Mouse (Mus musculus) gastrocnemius, postnatal 14 days (tissue): ENCODE measurements at regions not wholly inside any gene's neighbourhood (a gene's known extent, or its start where the extent isn't known, plus 50 kb on each side); places are given as distances from the start of the nearest gene placed in this dataset.

ENCODE experiments used
- DNase-seq: peaks from one replicate; pipeline ENCODE4 v3.0.0; 2021; ENCODE audit warnings: mixed read lengths
- intact Hi-C: fragments of 180-260 bp; cut with DNase I; formaldehyde crosslinking; loops from one replicate; pipeline ENCODE4 v1.15.1; 2025; ENCODE audit warnings: low total_unique reads

DNA sequence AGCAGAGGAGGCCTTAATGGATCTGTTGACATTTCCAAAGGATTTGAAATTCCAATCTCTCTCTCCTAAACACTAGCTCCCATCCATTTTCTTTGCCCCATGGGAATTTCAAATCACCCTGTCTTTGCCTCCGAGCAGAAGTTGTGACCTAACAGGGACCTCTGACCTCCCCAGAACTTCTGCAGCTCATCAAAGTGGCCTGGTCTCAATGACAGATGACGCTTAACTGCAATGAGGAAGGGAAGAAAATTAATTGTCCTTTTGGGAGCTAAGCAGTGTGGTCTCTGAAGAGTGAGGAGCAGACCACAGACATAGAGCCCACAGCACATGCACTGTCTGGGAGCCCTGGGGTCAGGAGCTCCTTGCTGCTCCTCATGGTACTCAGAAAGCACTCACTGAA is 155.3 kb downstream of the Tox3 start:
- DNase-seq, result no peak
- intact Hi-C loops, result no loop called here

DNA sequence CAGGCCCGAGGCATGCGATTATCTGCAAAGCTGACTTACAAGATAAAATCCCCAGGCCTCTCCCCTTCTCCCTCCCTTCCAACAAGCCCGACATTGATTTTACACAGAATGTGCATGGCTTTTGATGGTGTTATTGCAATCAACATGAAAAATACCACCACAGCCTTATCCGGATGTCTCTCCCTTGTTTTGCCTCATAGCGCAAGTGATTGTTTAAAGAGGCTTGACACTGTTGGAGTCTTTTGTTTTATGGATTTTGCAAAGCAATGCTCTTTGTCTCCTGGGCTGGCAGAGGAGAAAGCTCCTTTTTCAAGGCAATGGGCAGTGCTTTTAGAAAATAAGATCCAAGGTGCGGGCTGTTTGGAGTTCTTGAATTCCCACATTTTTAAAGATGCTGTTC is 165.3 kb downstream of the Tox3 start:
- DNase-seq, result no peak
- intact Hi-C loops, result no loop called here

DNA sequence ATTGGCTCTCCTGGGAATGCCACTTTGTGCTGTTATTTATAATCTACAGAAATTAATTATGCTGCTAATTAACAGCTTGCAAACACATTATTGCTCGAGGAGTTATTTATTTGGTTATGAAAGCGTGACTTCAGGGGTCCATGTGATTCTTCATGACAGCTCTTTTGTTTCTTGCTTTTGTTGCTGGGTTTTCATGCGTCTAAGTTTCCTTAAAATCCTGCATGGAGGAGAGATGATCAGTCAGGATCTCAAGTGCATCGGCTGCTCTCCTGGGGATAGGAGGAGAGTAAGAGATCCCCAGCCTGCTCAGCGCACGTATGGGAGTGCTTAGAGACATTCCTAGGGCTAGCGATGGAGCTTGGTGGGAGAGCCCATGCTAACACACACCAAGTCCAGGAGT is 171.4 kb downstream of the Tox3 start:
- no peak for DNase-seq
- intact Hi-C loops, result no loop called here

DNA sequence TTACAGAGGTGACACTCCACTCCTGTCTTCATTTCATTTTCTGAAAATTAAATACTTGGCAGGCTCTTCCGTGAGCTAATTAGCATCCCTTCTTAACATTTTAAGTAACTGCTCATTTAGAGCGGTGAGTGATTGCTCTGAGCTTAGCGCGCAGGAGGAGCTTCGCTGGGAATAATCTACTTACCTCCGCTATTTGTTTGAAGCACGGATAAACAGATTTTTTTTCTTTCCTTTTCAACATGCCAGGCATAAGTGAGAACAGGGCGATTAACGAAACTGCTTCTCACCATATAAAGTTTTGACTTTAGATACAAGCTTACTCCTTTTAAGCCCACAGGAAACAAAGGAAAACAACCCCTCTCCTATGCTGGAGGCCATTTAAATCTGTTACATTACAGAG is 171.8 kb downstream of the Tox3 start:
- intact Hi-C loops, result no loop called here
- DNase-seq, result no peak

DNA sequence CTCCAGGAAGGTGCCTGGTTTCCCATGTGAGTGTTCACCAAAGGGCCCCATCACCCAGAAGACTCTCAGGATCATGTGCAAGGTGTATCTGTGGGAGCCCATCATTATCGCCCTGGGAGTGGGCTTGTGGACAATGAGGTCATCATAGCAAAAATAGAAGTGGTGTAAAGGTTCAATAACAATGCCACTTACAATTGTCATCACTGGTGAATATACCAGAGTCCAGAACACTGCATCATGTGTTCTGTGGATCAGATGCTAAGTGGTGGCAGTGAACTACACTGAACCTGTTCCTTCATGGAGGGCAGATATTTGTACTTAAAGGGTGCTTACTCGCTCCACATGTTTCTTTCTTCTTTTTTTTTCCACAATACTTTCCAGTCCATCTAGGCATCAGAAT is 181.5 kb downstream of the Tox3 start:
- no peak for DNase-seq
- intact Hi-C loops, result no loop called here

DNA sequence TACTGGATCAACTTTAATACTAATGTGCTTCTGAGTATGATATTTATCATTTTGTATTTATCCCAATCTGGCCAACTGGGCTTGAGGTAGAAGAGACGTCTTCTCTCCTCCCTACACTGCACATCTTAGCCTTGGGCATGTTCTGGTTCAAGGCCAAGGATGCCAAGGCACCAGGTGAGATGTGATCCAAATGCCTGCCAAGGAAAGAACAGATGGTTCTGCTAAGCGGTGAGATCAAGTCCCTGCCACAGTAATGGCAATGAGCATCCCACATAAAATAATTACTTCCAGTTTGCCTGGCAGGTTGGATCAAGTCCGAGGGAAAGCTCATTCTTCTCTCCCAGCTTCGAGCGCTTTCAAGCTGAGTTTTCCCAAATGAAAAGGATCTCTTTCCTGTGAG is 196.7 kb downstream of the Tox3 start:
- intact Hi-C loops, result no loop called here
- no peak for DNase-seq

DNA sequence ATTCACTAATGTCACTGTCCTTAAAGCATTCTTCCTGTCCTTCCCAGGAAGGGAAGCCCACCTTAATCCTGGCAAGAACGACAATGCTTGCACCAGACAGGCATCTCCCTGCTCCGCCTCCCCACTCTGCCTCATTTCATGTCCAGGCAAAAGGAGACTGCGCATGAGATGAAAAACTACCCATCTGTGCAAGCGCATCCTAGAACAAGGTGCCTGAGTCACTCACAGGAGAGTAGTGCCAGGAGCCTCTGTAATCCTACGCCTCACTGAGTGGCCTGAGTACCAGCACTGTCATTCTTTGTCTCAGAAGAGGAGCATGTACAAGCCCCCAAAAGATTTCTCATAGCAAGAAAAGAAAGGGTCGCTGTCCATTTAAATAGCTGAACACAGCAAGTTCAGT is 198.2 kb downstream of the Tox3 start:
- intact Hi-C loops, result no loop called here
- DNase-seq, result no peak

DNA sequence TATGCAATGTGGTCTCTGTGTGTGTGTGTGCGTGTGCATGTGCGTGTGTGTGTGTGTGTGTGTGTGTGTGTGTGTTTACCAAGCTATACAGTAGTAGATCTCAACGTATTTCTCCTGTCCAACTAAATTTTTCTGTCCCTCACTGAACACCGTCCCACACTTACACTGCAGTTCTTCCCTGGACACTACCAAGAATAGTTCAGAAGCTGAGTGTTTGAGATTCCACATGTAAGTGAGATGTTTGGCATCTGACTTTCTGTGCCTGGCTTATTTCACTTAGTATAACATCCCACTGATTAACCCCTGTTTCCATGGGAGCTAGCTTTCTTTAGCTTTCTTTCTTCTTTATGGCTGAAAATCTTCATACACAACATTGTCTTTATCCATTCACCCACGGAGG is 213.5 kb downstream of the Tox3 start:
- no peak for DNase-seq
- intact Hi-C loops, result no loop called here

DNA sequence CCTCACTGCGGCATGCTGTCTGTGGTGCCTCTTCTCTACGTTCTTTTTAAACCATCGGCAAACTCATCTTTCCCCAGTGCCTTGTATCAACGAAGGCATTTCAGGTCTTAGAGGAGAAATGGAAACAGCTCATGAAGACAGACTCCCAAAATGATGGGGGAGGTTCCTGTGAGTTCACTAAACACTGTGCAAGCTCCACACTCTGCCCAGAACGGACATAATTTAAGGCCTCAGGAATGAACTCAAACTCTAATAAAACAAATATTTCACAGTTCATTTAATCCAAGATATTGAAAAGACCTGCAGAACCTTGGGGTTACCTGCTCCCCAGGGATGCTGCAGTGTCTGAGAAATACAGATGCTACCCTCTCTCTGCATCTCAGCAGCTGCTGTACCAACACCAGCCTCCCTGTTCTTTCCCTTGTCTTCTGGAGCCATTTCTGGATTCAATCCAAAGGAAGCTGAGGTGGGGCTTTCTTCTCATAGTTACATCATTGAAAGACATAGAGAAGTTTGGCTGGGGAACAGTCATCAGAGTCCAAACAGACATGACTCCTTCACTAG is 217.4 kb downstream of the Tox3 start:
- DNase-seq, result no peak
- intact Hi-C loops, result no loop called here

DNA sequence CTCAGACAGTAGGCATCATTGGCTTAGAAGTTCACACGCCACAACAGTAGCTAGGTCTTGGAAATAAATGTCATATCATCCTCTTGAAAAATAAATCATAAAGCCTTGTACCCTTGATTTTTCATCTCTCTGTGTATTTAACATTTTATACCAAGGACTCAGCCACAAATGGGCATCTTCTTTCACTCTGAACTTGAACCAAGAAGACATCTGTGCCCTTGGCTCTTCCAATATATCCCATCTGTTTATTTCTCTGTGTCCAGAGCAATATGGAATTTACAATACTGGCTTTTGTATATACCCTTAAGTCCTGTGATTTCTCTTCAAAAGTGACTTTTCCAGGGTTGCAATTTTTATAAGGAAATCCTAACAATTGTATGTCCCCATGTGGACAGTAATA is 222.7 kb downstream of the Tox3 start:
- intact Hi-C loops, result no loop called here
- DNase-seq, result no peak

DNA sequence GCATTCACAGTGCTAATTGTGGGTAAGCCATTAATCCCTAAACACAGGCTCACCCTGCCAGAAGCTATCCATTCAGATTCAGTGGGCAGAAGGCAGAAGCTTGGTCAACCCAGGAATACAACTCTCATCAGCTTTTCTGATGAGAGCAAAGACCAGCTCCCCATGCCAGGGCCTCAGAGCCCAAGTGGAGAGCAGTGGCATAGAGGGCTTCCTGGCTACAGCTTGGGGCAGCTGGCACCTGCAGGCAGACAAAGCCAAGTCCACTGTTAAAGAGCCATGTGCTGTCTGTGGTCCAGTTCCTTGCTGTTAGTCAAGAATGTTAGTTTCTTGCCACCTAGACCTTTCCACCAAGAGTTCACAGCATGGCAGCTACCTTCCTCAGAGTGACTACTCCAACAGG is 225.0 kb downstream of the Tox3 start:
- intact Hi-C loops, result no loop called here
- DNase-seq, result no peak

DNA sequence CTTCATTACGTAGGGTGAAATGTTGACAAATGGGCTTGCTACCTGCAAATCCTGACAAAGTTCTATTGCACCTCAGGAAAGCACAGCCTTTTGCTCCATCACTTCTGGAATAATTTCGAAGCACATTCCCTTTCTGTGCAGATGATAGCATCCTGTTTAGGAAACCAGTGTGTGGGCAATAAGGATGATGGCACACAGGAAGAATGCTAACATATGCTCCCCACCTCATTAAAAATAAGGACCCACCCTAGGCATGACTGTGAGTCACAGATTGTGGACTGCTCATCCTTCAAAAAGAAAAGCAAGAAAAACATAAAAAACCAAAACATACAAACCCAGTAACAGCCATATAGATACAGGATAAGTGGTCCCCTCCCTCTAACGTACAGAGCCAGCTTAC is 226.2 kb downstream of the Tox3 start:
- intact Hi-C loops, result no loop called here

DNA sequence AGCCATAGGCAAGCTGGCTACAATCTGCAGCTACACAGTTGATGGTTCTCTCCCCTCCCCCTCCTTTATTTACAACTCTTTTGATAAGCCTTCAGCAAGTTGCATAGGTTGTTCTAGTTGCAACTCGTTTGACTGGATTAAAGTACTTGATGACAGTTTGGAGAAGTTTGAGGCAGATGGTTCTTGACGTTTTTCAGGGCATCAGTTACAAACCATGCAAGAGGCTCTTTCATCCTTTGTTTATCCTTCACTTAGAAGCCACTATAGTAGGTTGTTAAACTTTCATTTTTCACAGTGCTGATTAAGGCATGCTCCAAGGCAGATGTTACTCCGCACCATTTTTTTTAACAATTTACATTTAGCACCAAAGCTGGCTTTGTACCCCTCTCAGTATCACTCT is 227.1 kb downstream of the Tox3 start:
- intact Hi-C loops, result no loop called here
- DNase-seq, result no peak

More for the DNA sequence above, 226.2 kb downstream of the Tox3 start:
- DNase-seq, result no peak

DNA sequence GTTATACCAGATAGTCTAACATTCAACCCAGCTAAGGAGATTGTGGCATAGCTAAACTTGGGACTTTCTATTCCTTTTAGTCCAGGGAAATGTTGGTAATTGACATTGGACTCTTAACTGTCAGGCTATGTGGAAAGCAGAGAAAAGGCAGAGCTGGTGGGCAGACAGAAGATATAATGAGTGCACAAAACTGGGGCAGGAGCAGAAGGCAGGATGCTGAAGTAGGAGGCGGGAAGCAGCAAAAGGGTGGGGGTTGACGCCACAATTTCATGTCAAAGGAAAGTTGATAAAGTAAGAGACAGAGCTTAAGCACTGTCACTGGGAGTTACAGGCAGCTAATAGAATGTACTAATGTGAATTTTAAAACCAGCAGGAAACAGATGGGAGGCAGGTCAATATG is 232.7 kb downstream of the Tox3 start:
- intact Hi-C loops, result no loop called here
- DNase-seq, result no peak

DNA sequence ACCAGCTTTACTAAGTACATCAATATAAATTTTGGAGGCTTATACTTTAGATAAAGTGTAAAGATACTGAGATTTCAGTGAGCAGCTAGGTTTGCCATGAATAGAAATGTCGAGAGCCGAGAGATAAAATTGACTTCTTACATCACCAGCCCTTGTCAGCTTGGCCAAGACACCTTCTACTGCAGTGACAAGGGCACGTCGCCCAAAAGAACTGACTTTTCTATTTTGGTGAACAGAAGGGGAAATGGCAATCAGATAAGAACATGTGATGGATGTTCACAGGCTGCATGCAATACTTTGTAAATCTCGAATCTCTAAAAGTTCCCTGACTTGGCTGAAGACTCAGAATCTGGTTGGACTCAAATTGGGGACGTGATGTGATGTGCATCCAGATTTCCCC is 247.6 kb downstream of the Tox3 start:
- no peak for DNase-seq

DNA sequence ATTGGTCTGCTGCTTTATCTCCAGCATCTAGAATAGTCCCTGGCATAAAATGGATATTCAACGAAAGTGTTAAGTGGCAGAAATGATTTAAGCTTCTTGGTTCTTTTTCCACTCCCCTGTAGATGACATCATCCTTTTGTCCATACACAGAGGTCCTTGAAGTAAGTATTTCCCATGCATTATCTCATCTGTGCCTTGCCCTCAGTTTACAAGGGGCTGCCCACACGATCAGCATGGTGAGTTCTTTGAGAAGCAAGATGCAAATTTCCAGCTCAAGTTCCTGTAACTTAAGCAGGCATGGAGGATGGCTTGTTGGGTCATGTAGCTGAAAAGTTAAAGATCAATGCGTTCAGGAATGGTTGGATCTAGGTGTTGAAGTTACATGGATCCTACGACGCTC is 265.5 kb downstream of the Tox3 start:
- intact Hi-C loops, result no loop called here
- no peak for DNase-seq

More for the DNA sequence above, 247.6 kb downstream of the Tox3 start:
- intact Hi-C loops, result no loop called here

DNA sequence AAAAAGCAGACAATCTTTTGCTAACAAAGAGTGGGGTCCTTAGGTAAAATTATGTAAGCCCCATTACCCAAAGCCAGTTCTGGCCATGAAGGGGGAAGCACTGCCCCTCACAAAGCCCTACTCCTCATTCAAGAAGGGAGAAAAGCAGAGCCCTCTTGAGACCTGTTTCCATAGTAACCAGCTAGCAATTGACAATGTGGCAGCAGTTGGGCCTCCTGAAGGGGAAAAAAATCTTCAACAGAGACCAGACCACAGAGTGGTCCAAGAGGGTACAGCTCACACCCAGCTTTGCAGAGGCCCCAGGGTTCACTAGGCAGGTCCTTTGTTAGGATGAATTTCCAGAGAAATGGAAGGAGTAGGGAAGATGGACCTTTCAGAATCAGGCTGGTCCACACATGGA is 271.8 kb downstream of the Tox3 start:
- DNase-seq, result no peak
- intact Hi-C loops, result no loop called here

DNA sequence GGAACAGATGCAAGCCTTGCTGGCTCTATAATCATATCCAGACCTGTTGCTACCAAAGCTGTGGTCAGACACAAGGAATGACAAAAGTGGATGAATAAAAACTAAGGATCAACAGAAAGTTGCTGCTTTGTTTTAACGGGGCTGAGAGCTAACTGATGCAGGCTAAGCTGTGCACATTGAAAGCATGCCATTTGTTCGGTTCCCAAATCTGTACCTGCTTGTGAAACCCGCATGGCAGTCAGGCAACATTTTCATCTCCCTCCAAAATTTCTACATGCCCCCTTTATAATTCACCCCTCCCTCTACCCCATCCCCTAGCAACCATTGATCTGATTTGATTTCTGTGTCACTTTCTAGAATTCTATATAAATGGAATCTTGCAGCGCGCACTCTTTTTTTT is 272.3 kb downstream of the Tox3 start:
- no peak for DNase-seq

DNA sequence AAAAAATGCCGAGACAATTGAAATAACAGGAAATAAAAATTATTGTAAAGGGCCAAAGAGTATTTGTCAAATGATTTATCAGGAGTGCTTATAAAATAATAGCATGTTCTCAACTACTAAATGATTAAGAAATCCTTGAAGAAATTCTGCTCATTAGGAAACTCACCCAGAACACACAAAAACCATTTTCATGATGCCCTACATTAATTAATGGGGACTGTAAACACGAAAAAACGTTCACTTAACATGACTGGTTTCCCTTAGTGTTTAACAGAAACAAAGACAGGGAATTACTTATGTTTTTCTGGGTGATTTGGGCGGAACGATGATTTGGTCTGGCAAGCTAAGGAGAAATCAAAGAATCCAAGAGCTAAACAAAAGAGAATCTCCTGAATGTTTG is 278.1 kb downstream of the Tox3 start:
- intact Hi-C loops, result no loop called here

More for the DNA sequence above, 272.3 kb downstream of the Tox3 start:
- intact Hi-C loops, result no loop called here

DNA sequence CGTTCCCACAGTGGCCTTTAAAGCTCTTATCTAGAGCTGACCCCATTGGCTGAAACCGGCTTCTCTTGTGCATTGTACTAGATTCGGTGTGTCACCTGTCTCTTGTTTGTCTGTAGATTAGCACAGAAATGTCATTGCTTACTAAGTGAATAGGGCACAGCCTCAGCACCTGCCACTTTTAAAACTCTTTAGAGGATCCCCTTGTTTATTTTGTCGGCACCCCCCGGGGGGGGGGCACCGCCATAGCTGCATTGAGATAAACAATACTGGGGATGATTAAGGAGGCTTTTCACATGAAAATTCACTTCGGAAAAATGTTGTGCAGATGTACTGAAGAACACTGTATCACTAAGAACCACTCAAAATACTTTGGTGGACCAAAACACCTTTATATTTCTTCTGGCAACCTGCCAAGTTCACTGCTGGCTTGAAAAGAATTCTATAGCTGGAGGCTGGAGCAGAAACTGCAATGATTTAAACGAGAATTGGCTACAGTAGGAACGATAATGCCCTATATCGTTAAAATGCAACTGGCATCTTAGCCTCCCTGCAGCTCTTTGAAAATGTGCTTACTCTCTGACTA is 278.6 kb downstream of the Tox3 start:
- intact Hi-C loops, result no loop called here
- DNase-seq, result no peak

More for the DNA sequence above, 278.1 kb downstream of the Tox3 start:
- DNase-seq, result no peak

DNA sequence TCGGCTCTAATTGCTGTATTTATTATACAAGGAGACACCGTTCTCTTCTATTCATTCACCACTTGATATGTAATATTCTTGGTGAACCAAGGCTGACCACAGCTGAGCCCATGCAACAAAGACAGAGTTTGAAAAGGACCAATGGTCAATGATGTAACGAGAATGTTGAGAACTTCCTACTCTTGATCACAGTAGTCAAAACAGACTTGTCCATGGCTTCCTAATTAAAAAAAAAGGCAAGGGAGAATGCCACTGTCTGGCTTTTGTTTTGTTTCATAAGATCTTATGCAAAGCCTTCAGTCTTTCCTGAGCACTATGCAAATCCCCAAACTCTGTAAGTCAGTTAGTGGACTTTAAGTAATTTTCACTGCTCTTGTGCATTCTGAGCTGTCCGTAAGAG is 279.7 kb downstream of the Tox3 start:
- intact Hi-C loops, result no loop called here
- no peak for DNase-seq

DNA sequence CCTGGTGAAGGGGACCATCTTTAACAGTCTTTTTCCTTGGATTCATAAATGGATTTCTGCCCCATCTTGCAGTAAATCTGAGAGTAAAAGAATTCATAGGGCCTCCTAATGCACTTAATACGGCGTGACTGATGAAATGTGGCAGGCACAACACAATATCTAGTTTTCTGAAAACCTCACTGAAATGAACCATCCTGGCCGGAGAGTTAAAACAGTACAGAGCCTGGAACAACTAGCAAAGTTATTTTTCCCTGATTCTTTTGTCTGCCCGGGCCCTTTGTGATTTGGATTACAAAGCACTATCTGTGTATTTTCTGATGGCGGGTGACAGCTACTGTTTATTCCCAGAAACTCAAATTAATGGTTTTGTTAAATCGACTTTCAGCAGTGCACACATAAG is 283.8 kb downstream of the Tox3 start:
- DNase-seq, result no peak
- intact Hi-C loops, result no loop called here
